Mouse (Mus musculus) kidney, embryonic 16.5 days (tissue): Measurements from ENCODE around the gene Map2. TPM values are rescaled to one million over a fixed set of nuclear protein-coding genes. Genes with fewer than 3 reads are reported as not detected.

ENCODE experiments used
- ATAC-seq: fragments of 200-750 bp; cut with Nextera tagmentation; 2 replicates; pipeline ENCODE4 v1.8.0; 2017; ENCODE audit warnings: moderate TSS enrichment; ENCODE audit not compliant: low FRiP score, low TSS enrichment
- H3K27ac ChIP-seq: fragments of 300-500 bp; sonication (generic); 2 replicates; pipeline ENCODE4 v1.5.1; 2014; ENCODE audit warnings: low read length
- H3K27me3 ChIP-seq: fragments of 300-500 bp; sonication (generic); 2 replicates; pipeline ENCODE4 v1.6.1; 2014; ENCODE audit warnings: low read length, control low read depth, mixed read lengths; ENCODE audit not compliant: insufficient read depth
- H3K36me3 ChIP-seq: fragments of 300-500 bp; sonication (generic); 2 replicates; pipeline ENCODE4 v1.6.1; 2014; ENCODE audit warnings: low read length, control low read depth, mixed read lengths; ENCODE audit not compliant: insufficient read depth
- H3K4me1 ChIP-seq: fragments of 300-500 bp; sonication (generic); 2 replicates; pipeline ENCODE4 v1.6.1; 2014; ENCODE audit warnings: low read length, control low read depth, mixed read lengths; ENCODE audit not compliant: insufficient read depth
- H3K4me2 ChIP-seq: fragments of 300-500 bp; sonication (generic); replicated peaks from 2 replicates; pipeline ENCODE4 v1.6.1; 2014; ENCODE audit warnings: low read depth, low read length
- H3K4me3 ChIP-seq: fragments of 300-500 bp; sonication (generic); 2 replicates; pipeline ENCODE4 v1.5.1; 2014; ENCODE audit warnings: mild to moderate bottlenecking, low read length
- H3K9ac ChIP-seq: fragments of 300-500 bp; sonication (generic); replicated peaks from 2 replicates; pipeline ENCODE4 v1.6.1; 2014; ENCODE audit warnings: low read length
- H3K9me3 ChIP-seq: fragments of 300-500 bp; sonication (generic); 2 replicates; pipeline ENCODE4 v1.6.1; 2016; ENCODE audit warnings: low read length, control low read depth
- WGBS: fragments of 180-500 bp; shearing (Covaris S2); extraction: QIAGEN DNeasy Blood & Tissue Kit; methylation state at CpG from one replicate; pipeline ENCODE4 v1.1.7; 2014; 5-methylcytosine and 5-hydroxymethylcytosine counted together
- polyA plus RNA-seq: library from polyadenylated mRNA; unstranded; fragments of >200 nt; fragmentation: Nextera tagmentation; extraction: Ambion mirVana; gene quantifications from 2 replicates; pipeline ENCODE4 v1.2.1, GENCODE M21; 2015

Map2 gene
- polyA plus RNA-seq, 1 experiment from 2014 or later = 6.9 TPM

GRCm38 (mm10) chr1:66401902-66402301 lies 226.8 kb downstream of the Map2 start:
- H3K4me2 ChIP-seq = no peak overlapping the region
- no peak overlapping the region for H3K9ac ChIP-seq
- ATAC-seq = no peak
- no peaks in the 10 kb centered on the region for H3K36me3 ChIP-seq
- WGBS = 81% methylated on average over 9 of the region's 9 CpGs
- no peak overlapping the region for H3K27ac ChIP-seq
- H3K27me3 ChIP-seq = no peaks in the 10 kb centered on the region
- no peaks in the 10 kb centered on the region for H3K9me3 ChIP-seq
- no peak overlapping the region for H3K4me3 ChIP-seq
- no peaks in the 10 kb centered on the region for H3K4me1 ChIP-seq

- 67% methylated on average over 13 of the region's 13 CpGs for WGBS
- Histone ChIP-seq H3K4me2 (no peak overlapping the region), H3K4me1 (no peaks in the 10 kb centered on the region), H3K4me3 (no peak overlapping the region), H3K9me3 (no peaks in the 10 kb centered on the region), H3K9ac (no peak overlapping the region), H3K27me3 (no peaks in the 10 kb centered on the region), H3K36me3 (no peaks in the 10 kb centered on the region), H3K27ac (no peak overlapping the region)
- ATAC-seq = peak; percentile 35; the same call in 1 of the 2 replicates
Observed at GRCm38 (mm10) chr1:66407270-66407967, 232.3 kb downstream of the Map2 start.

- no peak for ATAC-seq
- no peaks in the 10 kb centered on the region for H3K9me3 ChIP-seq
Observed at GRCm38 (mm10) chr1:66418360-66418759, 243.3 kb downstream of the Map2 start.

GRCm38 (mm10) chr1:66426073-66426472 lies 251.0 kb downstream of the Map2 start:
- Histone ChIP-seq H3K4me2 (no peak overlapping the region), H3K36me3 (no peaks in the 10 kb centered on the region), H3K27me3 (no peaks in the 10 kb centered on the region), H3K4me3 (no peak overlapping the region), H3K4me1 (no peaks in the 10 kb centered on the region), H3K9me3 (no peaks in the 10 kb centered on the region), H3K9ac (no peak overlapping the region), H3K27ac (no peak overlapping the region)
- WGBS = 90% methylated on average over 5 of the region's 5 CpGs
- no peak for ATAC-seq

More at GRCm38 (mm10) chr1:66418360-66418759, 243.3 kb downstream of the Map2 start:
- Histone ChIP-seq H3K27ac (no peak overlapping the region), H3K4me1 (no peaks in the 10 kb centered on the region), H3K4me2 (no peak overlapping the region), H3K9ac (no peak overlapping the region), H3K4me3 (no peak overlapping the region), H3K36me3 (no peaks in the 10 kb centered on the region), H3K27me3 (no peaks in the 10 kb centered on the region)

- ATAC-seq = no peak
- Histone ChIP-seq H3K36me3 (no peaks in the 10 kb centered on the region), H3K4me1 (no peaks in the 10 kb centered on the region), H3K4me2 (no peak overlapping the region), H3K9me3 (no peaks in the 10 kb centered on the region), H3K27me3 (no peaks in the 10 kb centered on the region), H3K9ac (no peak overlapping the region), H3K27ac (no peak overlapping the region), H3K4me3 (no peak overlapping the region)
Observed at GRCm38 (mm10) chr1:66430962-66431361, 255.9 kb downstream of the Map2 start.

GRCm38 (mm10) chr1:66431472-66431871 lies 256.4 kb downstream of the Map2 start:
- Histone ChIP-seq H3K36me3 (no peaks in the 10 kb centered on the region), H3K4me2 (no peak overlapping the region), H3K4me1 (no peaks in the 10 kb centered on the region), H3K4me3 (no peak overlapping the region), H3K27ac (no peak overlapping the region), H3K9me3 (no peaks in the 10 kb centered on the region), H3K9ac (no peak overlapping the region), H3K27me3 (no peaks in the 10 kb centered on the region)
- 87% methylated on average over 6 of the region's 6 CpGs for WGBS
- no peak for ATAC-seq

- Histone ChIP-seq H3K27me3 (no peaks in the 10 kb centered on the region), H3K9ac (no peak overlapping the region), H3K36me3 (no peaks in the 10 kb centered on the region), H3K9me3 (no peaks in the 10 kb centered on the region), H3K4me2 (no peak overlapping the region), H3K4me1 (no peaks in the 10 kb centered on the region), H3K27ac (no peak overlapping the region), H3K4me3 (no peak overlapping the region)
- WGBS = 86% methylated on average over 2 of the region's 2 CpGs
- no peak for ATAC-seq
Observed at GRCm38 (mm10) chr1:66438069-66438468, 263.0 kb downstream of the Map2 start.

- ATAC-seq = no peak
- H3K27ac ChIP-seq = no peak overlapping the region
- H3K4me2 ChIP-seq = no peak overlapping the region
- H3K9me3 ChIP-seq = no peaks in the 10 kb centered on the region
- H3K27me3 ChIP-seq = no peaks in the 10 kb centered on the region
- no peak overlapping the region for H3K9ac ChIP-seq
- WGBS = 90% methylated on average over 2 of the region's 2 CpGs
- H3K36me3 ChIP-seq = no peaks in the 10 kb centered on the region
- H3K4me3 ChIP-seq = no peak overlapping the region
- H3K4me1 ChIP-seq = no peaks in the 10 kb centered on the region
Observed at GRCm38 (mm10) chr1:66442922-66443321, 267.8 kb downstream of the Map2 start.

- Histone ChIP-seq H3K27ac (no peak overlapping the region), H3K27me3 (no peaks in the 10 kb centered on the region), H3K4me3 (no peak overlapping the region), H3K9me3 (no peaks in the 10 kb centered on the region), H3K9ac (no peak overlapping the region), H3K4me2 (no peak overlapping the region), H3K36me3 (no peaks in the 10 kb centered on the region), H3K4me1 (no peaks in the 10 kb centered on the region)
- WGBS = 73% methylated on average over 2 of the region's 2 CpGs
- no peak for ATAC-seq
Observed at GRCm38 (mm10) chr1:66449471-66449870, 274.4 kb downstream of the Map2 start.

GRCm38 (mm10) chr1:66456580-66456979 lies 281.5 kb downstream of the Map2 start:
- no peaks in the 10 kb centered on the region for H3K9me3 ChIP-seq
- no peak for ATAC-seq
- H3K9ac ChIP-seq = no peak overlapping the region
- no peaks in the 10 kb centered on the region for H3K27me3 ChIP-seq
- H3K4me2 ChIP-seq = no peak overlapping the region
- H3K4me3 ChIP-seq = no peak overlapping the region
- H3K36me3 ChIP-seq = no peaks in the 10 kb centered on the region
- H3K27ac ChIP-seq = no peak overlapping the region
- no peaks in the 10 kb centered on the region for H3K4me1 ChIP-seq
- 38% methylated on average over 2 of the region's 2 CpGs for WGBS
